Mouse (Mus musculus) left cerebral cortex, adult 9 months (tissue): ENCODE measurements around the gene Dkkl1.

Experiments
- DNase-seq, 2 experiments: peaks; one replicate each; pipeline ENCODE4 v3.0.0; 2022; ENCODE audit warnings: low spot score in 2 of 2

The Dkkl1 gene

DNA sequence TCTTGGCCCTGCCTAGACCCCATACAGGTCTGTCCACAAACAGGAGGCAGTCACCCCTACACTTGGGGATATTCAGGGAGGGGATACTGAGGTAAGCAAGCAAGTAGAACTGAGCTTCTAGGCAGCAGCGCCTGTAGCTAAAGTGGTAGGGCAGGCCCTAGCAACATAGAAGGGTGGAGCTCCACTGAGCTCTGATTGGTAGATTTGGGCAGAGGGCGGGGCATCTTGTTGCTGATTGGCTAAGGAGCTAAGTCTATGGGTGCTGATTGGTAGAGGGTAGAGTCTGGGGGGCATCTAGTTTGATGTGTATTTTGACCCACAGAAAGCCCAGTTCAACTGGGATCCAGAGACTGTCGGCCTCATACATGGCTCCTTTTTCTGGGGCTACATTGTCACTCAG is 42.5 kb downstream of the Dkkl1 start:
- peak in 1 of 2 experiments; percentile 75 for DNase-seq

DNA sequence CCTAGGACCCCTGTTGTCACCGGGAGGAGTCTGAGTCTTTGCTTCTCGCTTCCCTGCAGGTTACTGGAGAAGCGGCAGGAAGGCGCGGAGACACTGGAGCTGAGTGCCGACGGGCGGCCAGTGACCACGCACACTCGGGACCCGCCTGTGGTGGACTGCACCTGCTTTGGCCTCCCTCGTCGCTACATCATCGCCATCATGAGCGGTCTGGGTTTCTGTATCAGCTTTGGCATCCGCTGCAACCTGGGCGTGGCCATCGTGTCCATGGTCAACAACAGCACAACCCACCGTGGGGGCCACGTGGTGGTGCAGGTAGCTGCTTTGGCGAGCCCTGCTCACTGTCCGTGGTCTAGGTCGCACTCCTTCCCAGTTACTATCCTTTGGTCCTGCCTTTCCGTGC is 43.3 kb downstream of the Dkkl1 start:
- DNase-seq: no peak

DNA sequence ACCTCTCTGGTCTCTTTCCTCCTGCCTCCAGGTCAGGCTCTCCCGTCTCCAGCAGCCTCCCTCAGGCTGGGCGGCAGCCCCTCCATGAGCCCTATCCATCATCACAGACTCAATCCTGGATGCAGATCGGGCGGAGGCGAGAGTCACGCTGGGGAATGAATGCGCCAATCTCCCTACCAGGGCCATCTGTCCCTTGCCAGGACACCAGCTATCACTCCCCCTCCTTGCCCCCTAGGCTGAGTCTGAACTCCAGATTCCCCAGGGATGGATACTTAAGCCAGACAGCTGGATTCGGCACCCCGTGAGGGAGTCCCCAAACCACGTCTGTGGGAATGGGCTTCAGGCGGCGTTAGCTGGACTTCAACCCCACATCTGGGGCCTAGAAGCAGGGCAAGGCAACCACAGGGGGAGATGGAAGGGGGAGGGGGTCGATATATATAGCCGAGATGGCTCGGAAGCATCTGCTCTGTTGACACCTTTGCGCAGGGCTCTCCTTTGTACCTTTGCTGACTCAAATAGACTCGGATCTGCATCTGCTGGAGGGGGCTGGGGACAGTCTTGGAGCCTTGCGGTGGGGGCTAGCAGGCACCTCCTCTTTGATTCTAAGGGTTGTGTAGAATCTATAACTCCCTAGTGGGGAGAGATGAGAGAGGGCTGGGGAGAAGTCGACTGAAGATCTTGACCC is 44.0 kb downstream of the Dkkl1 start:
- DNase-seq: peak in 1 of 2 experiments; percentile 70

DNA sequence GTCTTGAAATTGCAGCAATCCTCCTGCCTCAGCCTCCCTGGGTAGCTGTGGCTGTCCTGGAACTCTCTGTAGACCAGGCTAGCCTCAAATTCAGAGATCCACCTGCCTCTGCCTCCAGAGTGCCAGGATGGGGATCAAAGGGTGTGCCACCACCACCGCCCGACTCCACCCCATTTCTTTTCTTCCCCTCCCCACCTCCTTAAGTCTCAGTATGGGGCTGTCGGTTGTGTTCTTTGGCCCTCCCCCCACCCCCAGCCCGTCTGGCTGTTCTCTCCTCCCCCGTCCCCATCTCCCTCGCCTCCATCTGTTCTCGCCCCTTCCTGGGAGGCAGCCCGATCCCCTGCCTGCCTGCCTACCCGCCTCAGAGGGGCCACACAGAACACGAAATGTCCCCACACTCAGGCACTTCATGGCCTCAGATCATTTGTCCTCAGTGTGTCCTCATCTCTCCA is 45.0 kb downstream of the Dkkl1 start:
- DNase-seq: peak in 1 of 2 experiments; percentile 66

DNA sequence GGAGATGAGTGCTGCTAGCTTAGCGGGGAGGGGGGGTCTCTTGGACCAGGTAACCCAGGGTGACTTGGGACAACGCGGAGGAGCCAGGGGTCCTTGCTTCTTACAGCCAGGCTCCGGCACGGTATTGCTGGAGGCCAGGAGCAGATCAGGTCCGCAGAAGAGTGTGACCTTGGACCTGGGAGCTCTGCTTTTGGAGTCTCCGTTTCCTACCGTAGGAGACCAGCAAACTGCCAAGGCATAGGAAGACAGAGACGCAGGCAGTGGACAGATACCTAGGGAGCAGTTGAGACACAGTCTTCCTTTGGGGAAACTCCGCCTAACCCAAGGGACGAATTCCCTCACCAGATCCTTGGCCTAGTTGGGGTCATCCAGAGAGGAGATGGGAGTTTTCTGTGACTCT is 46.2 kb downstream of the Dkkl1 start:
- DNase-seq: no peak

DNA sequence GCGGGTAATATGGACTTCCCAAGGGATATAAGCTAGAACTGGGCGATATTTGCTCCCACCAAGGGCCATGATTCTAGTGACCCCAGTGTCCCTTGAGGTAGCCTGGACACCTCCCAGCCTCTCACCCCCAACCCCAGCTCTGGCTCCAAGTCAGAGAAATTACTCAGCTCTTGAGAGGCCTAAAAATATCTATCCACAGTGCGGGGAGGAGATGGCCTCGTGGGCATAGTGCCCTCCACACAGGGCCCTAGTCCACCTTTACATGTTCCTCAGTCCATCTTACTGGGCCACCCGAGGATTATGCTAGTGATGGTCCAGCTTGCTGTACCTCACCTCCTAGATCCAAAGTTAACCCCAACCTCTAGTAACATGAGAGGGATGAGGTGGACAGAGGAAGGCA is 47.1 kb downstream of the Dkkl1 start:
- DNase-seq: no peak

DNA sequence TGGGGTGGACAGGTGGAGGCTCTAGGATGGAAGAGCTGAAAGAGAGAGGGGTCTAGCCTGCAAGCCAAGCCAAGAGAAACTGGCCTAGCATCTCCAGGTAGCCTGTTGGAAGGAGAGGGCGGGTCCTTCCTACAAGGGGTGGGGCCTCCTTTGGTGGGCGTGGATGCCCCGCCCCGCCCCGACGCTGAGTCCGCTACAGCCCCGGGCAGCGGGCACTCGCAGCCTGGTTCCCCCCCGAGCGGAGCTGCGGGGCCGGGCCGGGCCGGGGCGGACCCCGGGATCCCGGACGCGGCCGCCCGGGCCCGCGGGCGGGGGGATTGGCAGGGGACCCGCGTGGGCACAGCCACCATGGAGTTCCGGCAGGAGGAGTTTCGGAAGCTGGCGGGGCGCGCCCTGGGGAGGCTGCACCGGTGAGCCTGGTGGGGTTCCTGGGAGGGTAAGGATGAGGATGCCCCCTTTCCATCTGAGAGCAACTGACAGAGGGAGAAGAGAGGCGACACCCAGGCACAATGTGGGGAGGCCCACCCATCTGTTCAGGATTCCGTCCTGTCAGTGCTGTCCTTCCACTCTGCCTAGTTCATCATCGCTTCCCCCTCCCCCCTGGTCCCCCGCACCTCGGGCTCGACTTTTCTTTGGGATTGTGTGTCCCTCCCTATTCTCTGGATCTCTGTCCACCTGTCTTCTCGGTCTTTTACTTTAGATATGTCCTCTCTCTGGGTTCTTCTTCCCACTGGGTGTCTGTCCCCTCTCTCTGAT is 48.0 kb downstream of the Dkkl1 start, which contains the start of gene Slc17a7:
TSS of gene Slc17a7 (plus strand) at position 215 of the 756 bp plus-strand sequence.
- DNase-seq: peak in 1 of 2 experiments; percentile 52

DNA sequence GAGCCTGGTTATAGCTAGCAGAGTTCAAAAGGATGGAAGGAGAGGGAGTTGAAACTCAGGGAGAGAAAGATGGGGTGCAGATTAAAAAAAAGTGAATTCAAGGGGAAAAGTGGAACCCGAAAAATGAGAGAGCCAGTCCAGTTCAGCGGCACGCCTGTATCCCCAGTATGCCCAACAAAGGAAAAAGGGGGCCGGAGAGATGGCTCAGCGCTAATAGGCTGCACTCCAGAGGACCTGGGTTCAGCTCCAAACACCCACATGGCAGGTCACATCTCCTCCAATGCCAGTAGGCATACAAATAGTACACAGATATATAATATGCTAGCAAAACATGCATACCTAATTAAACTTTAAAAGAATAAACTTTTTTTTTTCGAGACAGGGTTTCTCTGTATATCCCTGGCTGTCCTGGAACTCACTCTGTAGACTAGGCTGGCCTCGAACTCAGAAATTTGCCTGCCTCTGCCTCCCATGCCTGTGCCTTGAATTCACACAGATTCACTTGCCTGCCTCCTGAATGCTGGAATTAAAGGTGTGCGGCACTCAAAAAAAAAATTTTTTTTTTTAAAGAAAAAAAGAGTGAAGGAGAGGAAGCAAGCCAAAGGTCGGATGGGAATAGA is 48.8 kb downstream of the Dkkl1 start:
- no peak for DNase-seq

DNA sequence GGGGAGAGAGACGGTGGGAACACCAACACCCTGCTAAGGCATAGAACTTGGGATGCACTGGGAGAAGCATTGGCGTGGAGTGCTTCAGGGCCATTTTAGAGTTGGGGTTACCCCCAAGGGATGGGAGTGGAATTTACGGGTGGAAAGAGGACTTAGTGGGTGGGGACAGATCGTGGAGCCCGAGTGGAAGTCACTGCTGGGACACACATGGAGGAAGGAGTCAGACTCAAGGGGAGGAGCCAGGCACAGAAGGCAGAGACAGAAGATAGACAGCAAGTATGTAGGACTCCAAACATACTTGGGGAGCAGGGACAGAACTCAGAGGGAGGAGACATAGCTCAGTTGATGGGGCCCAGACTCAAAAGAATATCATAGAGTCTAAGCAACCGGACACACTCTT is 49.4 kb downstream of the Dkkl1 start:
- no peak for DNase-seq

DNA sequence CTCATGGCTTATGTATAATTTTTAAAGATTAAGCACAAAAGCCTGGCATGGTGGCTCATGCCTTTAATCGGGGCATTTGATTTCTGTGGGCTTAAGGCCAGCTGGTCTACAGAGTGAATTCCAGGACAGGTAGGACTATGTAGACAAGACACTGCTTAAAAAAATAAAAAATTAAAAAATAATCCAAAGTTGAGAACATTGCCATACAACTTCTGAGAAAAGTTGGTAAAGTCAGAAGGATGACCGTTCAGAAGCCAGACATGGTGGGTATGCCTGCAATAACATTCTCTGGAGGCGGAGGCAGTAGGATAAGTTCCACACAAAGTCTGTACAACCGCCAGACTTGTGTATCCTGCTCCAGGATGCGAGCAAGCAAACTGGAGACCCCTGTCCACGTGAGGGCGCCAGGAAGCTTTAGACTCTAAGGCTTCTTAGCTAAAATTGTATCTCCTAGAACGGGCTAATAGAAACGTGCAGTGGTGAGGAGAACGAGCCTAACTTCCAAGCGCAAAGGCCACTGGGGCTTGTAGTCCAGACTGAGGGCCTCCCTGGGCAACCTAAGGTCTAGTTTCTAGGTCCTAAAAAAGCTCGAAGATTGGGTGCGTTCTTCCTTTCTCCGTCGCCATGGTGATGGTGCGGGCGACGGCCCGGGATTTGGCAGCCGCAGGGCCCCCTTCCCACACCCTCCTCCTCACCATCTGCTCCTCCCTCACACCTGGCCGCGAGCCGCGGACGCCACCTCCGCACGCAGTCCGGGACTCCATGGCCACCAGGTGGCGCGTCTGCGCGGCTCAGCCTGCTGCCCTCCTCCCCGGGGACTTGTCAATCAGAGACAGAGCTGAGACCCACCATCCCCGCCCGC is 50.1 kb downstream of the Dkkl1 start:
- DNase-seq: peak; percentile 88 to 95

DNA sequence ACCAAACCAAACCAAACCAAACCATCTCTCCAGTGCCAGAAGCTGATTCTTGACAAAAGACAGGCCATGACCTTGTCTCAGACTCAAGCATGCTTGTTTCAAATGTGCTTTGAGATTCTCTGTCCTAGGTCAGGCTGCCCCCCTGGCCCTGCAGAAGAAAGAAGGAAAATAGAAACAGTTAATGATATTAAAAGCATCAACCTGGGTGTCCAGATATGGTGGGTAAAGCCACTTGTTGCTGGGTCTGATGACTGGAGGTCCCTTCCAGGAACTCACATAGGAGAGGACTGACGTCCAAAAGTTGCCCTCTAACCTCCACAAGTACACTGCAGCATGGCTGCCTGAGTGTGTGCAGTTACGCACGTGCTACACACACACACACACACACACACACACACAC is 51.1 kb downstream of the Dkkl1 start:
- no peak for DNase-seq

DNA sequence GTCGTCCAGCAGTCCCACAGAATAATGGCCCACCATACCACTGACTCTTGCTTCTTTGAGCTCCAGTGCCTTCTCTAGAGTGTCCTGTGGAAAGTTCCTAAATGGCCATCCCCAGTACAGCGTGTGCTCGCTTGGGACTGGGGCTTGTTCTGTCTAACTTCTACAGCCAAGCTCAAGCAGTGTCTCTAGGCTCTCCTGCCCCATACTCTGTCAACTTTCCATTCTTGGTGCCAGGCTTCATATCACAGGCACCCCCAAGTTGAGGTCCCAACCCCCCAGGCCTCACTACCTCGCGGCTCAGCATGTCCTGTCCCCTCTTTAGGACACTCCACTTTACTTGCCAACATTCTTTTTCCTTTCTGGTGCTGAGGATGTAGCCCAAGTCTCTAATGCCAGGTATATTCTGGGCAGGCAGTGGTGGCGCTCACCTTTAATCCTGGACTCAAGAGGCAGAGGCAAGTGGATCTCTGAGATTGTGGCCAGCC is 51.6 kb downstream of the Dkkl1 start:
- DNase-seq: no peak

DNA sequence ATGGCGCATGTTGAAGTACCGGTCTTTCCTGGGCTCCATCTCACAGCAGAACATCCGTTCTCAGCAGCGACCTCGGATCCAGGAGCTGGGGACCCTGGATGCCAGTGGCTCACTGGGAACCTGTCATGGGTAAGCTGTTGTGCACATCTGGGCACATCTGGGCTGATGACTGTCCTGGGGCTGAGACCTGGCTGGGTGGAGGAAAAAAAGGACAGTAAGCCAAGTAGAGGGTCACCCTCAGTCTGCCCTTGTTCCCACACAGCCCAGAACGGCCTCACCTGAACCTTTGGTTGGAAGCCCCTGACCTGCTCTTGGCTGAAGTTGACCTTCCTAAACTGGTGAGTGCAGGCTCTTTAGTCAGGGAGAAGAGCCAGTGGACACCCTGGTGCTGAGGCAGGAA is 53.0 kb downstream of the Dkkl1 start:
- no peak for DNase-seq
